Mouse (Mus musculus) G1E (cell line): ENCODE measurements around the gene 6820408C15Rik.

ENCODE experiments used
- CTCF ChIP-seq: IDR thresholded peaks from 2 replicates; pipeline ENCODE4 v1.5.1; 2012; ENCODE audit warnings: low read depth, low read length, inconsistent platforms, mixed read lengths
- GATA1 ChIP-seq: IDR thresholded peaks from 2 replicates; pipeline ENCODE4 v1.6.1; 2012; ENCODE audit warnings: borderline replicate concordance, low read length, inconsistent platforms, mixed read lengths
- GATA2 ChIP-seq: IDR thresholded peaks from 2 replicates; pipeline ENCODE4 v1.6.1; 2012; ENCODE audit warnings: low read depth, low read length, inconsistent platforms, borderline replicate concordance
- POLR2AphosphoS5 ChIP-seq: IDR thresholded peaks from 2 replicates; pipeline ENCODE4 v1.6.1; 2012; ENCODE audit warnings: low read depth, low read length, inconsistent platforms; ENCODE audit not compliant: insufficient replicate concordance
- TAL1 ChIP-seq: conservative IDR thresholded peaks from 2 replicates; pipeline ENCODE4 v1.6.1; 2012; ENCODE audit warnings: low read depth, low read length, inconsistent platforms, mixed read lengths

- TF ChIP-seq GATA1 (no peak), CTCF (no peak), TAL1 (no peak), GATA2 (no peak), POLR2AphosphoS5 (no peak)
Measured at GRCm38 (mm10) chr2:152372104-152372503, 43.3 kb upstream of the 6820408C15Rik start.
